Mouse (Mus musculus) CD4-positive, CD25-positive, alpha-beta regulatory T cell, adult 2 months (primary cell): Measurements from ENCODE around the gene Vmn1r165.
"Not testable (repeated sequence)": the region's sequence is repeated elsewhere in the genome, so short reads cannot be mapped to it uniquely, and the experiment has no call there.

Source experiments
- DNase-seq: peaks from one replicate; pipeline ENCODE4 v3.0.0-alpha.2; 2012; ENCODE audit warnings: low read depth, low spot score

Vmn1r165 gene

GRCm38 (mm10) chr7:23217032-23217431 lies at the start of gene Vmn1r165:
Gene Vmn1r165, plus strand, starts transcription at chr7:23217332.
- not testable (repeated sequence) for DNase-seq

- not testable (repeated sequence) for DNase-seq
Measured at GRCm38 (mm10) chr7:23251582-23251981, 34.5 kb downstream of the Vmn1r165 start, which contains the start of gene Vmn1r166. Gene Vmn1r166, minus strand, starts transcription at chr7:23251682.
